Mouse (Mus musculus) embryo, embryonic 10 days (tissue): ENCODE measurements around the gene Pnpla3.
A peak's percentile ranks its signal among the peaks of the same experiment; 100 is the strongest.

ENCODE experiments used
- DNase-seq: peaks from one replicate; pipeline ENCODE4 v3.0.0-alpha.2; 2015; ENCODE audit warnings: low spot score

Gene Pnpla3

GRCm38 (mm10) chr15:84217969-84218782, 50.5 kb downstream of the Pnpla3 start:
- no peak for DNase-seq

DNA sequence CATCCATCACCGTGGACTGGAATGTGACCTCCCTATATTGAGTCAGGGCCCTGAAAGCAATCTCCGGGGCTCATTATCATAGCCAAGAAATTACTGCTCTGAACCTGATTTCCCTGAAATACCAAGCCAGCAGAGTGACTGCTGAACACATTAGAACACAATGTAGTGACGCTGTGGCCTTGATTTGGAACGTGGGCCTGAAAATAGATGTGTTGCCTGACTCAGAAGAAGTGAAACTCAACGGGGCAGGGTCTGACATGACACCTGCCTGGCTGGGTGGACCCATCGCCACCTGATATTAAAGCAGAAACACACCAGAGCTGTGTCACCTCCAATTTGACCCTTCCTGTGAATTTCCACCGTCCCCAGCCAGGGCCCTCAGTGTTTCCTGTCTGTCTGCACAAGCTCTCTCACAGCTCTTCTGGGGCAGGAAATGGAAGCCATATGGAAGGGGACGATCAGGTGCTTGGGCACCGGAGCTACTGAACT, 51.2 kb downstream of the Pnpla3 start:
- DNase-seq: peak; percentile 73

GRCm38 (mm10) chr15:84221539-84221938, 53.9 kb downstream of the Pnpla3 start:
- DNase-seq: no peak

DNA sequence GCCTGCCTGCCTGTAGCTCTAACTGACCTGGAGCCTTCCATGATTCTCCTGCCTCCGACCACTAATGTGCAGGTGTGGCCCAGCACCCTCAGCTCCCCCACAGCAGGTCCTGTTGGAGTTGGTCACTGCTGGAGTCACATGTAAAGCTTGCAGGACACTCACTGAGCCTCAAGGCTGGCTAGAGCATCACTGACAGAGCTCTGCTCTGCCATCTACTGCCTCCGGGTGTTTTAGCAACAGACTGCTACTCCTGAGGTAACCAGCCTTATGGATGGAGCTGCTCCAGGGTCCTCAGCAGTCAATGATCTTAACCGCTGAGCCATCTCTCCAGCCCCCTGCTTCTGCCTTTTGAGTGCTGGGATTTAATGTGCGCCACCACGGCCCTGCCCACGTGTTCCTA, 55.8 kb downstream of the Pnpla3 start:
- DNase-seq: peak; percentile 56

DNA sequence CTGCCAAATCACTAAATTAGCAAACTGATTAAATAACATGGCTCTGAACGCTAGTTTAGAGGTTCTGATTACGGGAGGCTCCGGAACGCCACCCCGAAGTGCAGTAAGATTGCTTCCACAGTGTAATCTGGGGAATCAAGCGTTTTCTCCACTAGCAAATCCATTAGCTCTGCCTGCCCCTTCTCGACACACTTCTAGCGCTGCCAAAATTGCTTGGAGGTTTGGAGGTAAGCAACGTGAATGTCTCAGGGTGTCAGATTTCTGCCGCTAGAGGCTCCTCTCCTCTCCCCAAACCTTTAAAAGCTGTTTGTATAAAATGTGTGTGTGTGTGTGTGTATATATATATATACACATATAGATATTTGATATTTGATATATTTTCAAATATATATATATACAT, 57.1 kb downstream of the Pnpla3 start:
- no peak for DNase-seq

DNA sequence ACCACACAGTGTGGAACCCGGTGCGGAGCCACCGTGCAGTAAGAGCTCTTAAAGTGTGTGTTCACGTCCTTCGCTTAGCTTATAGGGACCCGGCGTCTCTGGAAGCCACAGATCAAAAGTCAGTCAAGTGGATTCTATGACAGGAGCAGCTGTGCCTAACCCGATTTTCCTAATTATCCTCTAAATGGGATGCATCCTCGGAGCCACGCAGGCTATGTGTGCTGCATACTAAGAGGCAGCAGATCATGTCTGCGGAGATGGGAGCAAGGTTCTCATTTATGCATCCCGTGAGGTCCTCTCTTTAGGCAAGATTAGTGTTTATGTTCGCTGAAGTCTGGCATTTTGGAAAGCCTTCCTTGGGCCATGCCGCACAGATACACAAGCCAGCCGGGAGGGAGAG, 59.3 kb downstream of the Pnpla3 start:
- no peak for DNase-seq

- DNase-seq: no peak
Measured at GRCm38 (mm10) chr15:84230661-84231060, 63.0 kb downstream of the Pnpla3 start.

GRCm38 (mm10) chr15:84231113-84231712, 63.6 kb downstream of the Pnpla3 start:
- no peak for DNase-seq

DNA sequence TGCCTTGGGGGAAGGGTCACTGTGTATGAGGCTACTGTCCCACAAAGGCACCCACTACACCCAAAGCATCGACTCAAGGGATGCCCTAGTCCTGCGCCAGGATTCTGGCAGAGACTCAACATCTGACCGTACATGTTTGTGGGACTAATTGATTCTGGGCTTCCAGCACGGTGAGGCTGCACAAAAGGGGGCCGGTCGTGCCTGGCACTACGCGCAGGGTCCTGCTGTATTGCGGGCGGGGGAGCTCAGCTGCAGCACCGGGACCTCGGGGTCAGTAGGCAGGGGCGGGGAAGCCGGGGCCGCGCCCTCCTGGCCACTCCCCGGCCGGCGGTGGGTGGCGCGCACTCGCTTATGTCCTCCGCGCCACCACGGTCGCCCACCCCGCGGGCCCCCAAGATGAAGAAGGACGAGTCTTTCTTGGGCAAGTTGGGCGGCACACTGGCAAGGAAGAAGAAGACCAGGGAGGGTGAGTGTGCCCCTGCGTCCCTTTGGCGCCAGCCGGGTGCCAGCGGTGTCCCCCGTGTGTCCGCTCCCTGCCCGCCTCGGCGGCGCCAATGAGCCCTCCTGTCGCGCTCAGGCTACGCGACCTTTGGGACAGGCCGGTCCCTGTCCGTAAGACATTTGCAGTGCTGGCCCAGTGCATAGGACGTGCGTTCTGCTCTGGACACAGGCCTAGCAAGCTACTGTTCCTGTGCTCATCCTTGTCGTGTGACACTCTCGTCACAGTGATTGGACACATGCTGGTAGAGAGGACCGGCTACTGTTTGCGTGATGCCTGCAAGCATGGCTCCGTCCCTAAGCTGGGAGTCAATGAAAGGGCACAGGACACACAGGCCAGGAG, 64.3 kb downstream of the Pnpla3 start, which contains the start of gene Parvb:
Gene Parvb (plus strand): TSS at position 323 of the 841 bp plus-strand sequence.
- DNase-seq: peak; percentile 76

DNA sequence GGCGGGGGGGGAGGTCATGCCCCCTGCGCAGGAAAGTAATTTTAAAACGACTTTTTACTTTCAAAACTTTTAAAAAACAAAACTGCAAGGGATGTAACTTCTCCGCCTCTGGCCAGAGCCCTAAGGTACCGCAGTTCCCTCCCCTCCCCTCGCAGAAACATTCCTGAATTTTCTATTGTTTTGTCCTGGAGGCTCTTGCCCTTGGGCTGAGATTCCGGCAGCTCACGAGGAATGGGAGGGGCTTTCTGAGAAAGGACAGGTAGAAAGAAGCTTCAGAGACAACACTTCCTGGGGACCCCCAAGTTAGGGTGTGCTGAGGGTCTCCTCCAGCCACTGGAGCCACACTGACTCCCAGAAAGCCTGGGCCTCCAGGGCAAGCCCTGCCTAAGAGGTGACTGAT, 65.0 kb downstream of the Pnpla3 start:
- no peak for DNase-seq

DNA sequence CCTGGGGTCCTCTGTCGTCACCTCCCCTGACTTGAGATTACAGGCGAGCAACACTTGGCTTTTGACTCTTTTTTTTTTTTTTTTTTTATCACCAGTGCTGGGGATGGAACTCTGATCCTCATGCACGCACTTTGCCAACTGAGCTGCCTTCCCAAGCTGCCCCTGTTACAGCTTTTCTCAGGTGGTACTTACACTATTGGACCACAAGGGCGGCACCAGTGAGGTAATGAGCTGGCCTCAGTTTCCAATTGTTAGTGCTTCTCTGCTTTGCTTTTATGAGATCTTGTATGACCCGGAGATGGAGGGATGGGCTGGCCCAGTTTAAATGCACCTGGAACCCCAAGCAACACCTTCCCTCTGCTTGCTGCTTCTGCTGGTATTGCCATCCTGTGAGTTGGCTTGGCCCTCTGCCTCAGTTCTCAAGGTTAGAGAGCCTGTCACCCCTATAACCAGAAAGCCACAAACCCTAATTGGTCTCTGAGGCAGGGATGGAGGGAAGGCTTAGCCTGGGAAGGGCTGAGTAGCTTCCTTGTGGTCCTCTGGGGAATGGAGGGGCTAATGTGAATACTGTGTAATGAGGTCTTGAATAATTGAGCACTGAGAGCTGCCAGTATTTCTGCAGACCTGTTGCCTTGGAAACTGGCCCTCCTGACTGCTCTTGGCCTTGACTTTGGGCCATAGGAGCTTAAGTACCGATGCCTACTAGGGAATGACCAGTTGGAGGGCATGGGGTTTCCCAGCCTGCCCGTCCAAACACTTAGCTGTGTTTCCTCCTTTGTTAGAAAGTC, 67.4 kb downstream of the Pnpla3 start:
- no peak for DNase-seq

DNA sequence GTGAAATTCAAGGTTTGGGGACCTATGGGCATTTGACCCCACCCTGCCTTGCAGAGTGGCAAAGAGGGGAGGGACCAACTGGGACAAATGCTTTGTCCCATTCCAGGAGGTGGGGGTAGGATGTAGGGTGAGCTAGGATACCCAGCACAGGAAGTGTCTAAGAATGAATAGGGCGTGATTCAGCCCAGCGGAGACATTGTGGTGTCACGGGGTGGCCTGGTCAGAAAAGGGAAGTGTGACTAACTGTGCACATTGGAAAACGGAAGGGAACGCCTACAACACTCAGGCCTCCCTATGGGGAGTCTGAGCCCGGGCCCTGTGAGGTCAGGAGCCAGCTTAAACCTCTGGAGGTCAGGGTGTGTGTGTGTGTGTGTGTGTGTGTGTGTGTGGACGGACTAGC, 68.0 kb downstream of the Pnpla3 start:
- DNase-seq: no peak
